Mouse (Mus musculus) heart, postnatal 0 days (tissue): ENCODE measurements around the gene Casp9.

Source experiments
- CTCF ChIP-seq: IDR thresholded peaks from 2 replicates; pipeline ENCODE4 v1.5.1; 2016; ENCODE audit warnings: antibody characterized with exemption, control low read depth, low read depth
- EP300 ChIP-seq: IDR thresholded peaks from 2 replicates; pipeline ENCODE4 v1.6.1; 2016; ENCODE audit warnings: antibody characterized with exemption, low read depth

- TF ChIP-seq CTCF = no peak
- TF ChIP-seq EP300 = no peak
Observed at GRCm38 (mm10) chr4:141804105-141804504, 10.7 kb downstream of the Casp9 start.
